Mouse (Mus musculus) gastrocnemius, adult 8-10 months (tissue): ENCODE data around the gene Zdhhc11. TPM values are rescaled to one million over a fixed set of nuclear protein-coding genes. Genes with fewer than 3 reads are reported as not detected.
A peak's percentile ranks its signal among the peaks of the same experiment; 100 is the strongest.
"Not testable (repeated sequence)": the region's sequence is repeated elsewhere in the genome, so short reads cannot be mapped to it uniquely, and the experiment has no call there.

Experiments used
- DNase-seq, 2 experiments: peaks; one replicate each; pipeline ENCODE4 v3.0.0; 2022; ENCODE audit warnings: low spot score in 2 of 2
- total RNA-seq, 4 experiments: library from RNA; stranded (reverse); gene quantifications; 2 replicates each; pipeline ENCODE4 v1.2.4; 2022

Zdhhc11 gene
- total RNA-seq, 4 experiments from 2014 or later = not detected

DNA sequence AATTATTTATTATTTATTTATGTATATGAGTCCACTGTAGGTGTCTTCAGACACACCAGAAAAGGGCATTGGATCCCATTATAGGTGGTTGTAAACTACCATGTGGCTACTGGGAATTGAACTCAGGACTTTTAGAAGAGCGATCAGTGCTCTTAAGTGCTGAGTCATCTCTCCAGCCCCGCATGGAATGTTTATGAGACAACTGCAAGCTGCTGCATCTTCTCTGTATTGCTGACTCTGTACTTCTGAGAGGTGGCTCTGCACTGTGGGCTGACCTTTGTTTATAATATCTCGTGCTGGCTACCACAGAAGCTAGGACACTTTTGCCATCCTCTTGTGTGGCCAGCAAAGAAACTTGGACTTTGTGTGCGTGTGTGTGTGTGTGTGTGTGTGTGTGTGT is 37.8 kb downstream of the Zdhhc11 start:
- no peak for DNase-seq

DNA sequence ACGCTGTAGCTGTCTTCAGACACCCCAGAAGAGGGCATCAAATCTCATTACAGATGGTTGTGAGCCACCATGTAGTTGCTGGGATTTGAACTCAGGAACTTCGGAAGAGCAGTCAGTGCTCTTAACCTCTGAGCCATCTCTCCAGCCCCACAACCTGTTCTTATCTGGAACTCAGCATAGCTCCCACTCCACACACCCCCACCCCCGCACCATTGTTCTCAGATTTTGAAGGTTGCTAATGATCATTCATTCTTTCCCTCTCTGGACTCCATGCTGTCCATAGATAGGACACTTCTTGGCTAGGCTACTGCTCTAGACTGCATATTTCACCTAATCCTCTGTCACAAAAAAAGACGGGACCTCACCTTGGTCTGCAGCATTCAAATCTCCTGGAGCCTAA is 43.2 kb downstream of the Zdhhc11 start:
- DNase-seq = not testable (repeated sequence)

DNA sequence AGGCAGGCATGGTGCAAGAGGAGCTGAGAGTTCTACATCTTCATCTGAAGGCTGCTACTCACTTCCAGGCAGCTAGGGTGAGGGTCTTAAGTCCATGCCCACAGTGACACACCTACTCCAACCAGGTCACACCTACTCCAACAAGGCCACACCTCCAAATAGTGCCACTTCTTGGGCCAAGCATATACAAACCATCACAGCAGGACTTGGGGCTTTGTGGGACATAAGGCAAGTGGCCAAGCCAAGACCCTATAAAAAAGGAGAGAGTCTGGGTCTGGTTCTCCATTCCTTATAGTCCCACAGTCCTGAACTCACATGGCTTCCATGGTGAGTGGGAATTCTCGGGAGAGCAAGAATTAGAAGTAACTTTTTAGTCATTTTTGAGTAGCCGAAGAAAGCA is 44.6 kb downstream of the Zdhhc11 start:
- DNase-seq = not testable (repeated sequence)

DNA sequence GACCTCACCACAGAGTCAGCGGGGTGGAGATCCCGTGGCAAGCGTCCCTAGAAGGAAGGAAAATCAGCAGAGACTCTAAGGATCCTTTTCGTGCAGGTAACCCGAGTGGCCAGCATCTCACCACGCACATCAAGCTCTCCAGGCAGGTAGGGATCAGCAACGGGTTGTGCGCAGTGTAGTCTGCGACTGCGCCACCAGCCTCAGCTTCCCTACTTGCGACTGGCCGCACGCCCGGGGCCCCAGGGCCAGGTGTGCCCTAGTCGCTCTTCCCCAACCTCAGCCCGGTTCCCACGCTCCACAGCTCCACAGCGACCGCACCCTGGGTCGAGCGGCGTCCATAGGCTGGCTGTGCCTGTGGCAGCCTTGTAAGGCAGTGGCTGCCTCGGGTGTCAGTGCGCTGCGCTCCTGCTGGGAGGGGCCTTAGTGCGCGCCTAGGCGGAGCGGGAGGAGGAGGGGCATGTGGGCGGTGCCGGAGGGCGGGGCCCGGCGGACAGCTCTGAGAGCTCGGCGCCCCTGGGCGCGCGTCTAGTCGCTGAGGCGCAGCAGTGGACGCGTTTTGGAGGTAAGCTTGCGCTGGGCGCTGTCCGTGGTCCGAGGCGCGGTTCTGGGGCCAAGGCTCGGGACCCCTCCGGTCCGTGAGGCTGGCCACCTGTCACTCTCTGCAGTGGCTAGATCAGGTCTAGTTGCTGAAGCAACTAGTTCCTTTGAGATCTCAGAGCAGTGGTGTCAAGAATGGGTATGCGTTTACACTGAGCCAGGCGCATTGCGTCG is 45.5 kb downstream of the Zdhhc11 start, which contains the start of gene Tppp:
Tppp (plus strand) TSS at position 460 of the 771 bp plus-strand sequence.
- peak; percentile 91 to 94 for DNase-seq

DNA sequence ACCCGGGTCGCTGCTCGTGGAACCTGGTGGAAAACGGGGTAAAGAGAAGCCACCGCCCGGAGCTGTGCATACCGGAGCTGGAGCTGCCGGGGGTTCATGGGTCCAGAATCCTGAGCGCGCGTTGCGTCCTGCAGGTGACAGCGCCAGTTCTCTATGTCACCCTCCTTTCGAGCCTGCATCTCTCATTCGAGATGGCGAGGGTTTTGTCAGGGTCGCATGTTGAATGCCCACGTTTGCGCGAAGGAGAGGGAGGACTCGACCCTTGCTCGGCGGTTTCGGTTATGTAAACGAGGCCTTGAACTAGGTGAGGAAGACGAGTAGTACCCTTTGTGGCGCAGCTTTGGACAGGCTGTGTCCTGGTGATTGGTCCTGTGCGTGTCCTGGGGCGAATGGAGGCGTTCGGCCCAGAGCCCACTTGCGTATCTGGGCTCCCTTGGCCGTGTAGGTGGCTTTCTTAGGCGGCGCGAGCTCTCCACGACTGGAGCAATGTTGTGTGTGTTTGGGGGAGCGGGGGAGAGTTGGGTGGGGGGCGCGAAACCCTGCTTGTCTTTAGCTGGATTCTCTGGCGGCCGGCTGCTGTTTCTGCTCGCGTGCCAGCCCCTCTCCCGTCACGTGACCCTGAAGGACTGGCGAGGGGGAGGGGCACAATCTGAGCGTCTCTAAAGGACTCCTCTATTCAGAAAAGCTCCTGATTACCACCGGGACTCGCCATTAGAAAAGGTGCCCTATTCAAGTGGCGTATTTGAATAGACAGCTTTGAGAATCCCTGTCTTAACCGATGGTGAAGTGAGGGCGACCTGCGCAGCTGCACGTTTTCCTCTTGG is 46.4 kb downstream of the Zdhhc11 start:
- DNase-seq = peak in 1 of 2 experiments; percentile 28

DNA sequence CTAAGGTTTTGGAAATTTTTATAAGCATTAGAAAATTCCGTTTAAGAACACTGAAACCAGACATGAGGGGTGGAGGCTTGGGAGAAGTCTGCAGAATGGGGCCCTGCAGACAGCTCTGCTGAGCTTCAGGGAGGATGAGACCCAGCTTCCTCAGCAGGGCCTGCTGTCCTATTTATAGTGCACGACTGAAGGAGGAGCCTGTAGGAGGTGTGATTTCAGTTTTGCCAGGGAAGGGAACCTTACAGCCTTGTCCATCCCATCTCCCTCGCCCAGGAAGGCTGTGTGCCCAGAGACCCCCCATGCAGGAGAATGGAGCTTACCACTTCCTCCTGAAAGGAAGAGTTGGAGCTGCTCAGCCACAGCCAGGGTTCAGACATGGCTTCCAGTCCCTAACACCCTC is 47.0 kb downstream of the Zdhhc11 start:
- DNase-seq = no peak

DNA sequence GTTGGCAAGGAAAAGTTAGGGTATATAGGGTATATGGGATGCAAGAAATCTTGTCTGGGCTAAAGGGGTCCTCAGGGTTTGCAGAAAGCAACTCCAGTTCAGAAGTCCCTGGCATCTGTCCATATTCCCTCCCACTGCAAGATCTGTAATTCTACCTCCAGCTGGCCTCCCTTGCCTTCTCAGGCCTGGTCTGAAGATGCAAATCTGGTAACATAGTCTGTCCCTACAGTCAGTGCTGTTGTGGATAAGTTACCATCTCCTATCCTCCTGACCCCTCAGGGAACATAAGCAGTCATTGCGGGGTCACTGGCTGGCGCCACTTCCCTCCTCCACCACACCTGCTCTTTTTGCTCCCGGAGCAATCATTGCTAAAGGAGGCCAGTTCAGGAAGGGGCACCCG is 52.3 kb downstream of the Zdhhc11 start:
- no peak for DNase-seq

DNA sequence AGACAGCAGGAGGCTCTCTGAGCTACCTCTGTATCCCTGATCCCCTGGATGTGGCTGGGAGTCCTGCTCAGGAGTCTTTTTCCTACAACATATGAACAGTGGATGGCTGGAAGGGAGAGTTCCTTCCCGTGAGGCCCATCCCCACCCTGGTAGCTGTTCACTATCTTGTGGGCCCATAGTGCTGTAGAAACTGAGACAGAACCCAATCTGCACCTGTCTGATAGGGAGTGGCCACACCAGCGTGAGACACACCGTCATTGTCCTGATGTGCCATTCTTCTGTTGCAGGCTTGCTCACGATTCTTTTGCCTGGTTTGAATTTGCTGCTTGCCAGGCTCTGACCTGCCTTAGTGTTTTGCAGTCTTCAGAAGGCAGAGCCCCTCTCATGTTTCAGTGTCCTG is 53.8 kb downstream of the Zdhhc11 start:
- no peak for DNase-seq

DNA sequence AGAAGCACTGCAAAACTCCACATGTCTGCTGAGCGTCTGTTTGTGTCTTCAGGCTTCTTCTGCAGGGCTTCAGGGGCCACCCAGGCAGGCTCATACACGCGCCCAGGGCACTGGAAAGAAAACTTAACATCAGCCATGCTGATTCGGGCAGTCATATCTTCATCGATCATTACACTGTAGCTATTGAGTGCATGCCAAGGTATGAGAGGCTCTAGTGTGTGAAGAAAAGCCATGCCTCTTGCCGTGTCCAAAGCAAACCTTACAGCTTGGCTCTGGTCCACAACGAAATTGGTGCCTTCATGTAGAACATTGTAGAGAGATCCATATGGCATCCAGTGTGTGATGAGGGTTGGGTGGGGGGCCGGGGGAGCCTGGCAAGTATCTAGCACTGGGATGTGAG is 55.4 kb downstream of the Zdhhc11 start:
- DNase-seq = not testable (repeated sequence)

DNA sequence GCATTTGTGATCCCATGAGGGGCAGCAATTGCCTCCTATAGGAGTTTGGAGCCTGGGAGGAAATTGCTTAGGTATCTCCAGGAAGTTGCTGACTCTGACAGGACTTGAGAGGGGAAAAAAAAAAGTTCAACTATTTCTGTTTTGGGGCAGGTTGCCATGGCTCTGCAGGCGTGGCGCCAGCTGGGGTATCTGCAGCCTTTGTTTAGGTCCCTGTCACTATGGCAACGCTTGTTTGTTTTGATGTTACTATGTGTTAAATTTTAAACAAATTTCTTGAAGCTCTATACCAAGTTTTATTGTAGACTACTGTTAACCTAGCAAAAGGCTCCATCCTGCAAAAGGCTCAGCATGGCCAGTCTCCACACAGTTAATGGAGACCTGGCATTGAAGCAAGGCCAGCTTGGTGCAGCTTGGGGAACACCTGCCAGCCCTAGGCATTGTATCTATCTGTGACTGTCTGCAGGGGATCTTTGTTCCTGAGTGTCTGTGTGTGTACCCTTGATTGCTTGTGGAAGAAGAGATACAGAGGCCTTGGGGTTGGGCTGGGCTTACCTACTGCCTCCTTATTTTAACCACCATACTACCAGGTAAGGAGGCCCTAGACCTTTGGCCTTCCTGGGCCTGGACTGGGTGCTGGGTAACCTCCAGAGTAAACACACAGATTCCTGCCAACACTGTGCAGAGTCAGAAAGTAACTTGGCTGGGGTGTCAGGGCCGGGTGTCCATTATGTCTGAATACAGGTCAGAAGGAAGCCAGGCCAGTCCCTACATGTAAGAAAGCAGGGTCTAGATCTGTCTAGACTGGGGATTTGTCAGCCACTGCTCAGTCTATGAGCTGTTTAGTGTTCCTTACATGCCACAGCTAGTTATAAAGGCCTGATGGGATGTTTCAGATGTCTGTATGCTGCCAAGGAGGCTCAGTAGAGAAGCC is 61.8 kb downstream of the Zdhhc11 start:
- DNase-seq = no peak

DNA sequence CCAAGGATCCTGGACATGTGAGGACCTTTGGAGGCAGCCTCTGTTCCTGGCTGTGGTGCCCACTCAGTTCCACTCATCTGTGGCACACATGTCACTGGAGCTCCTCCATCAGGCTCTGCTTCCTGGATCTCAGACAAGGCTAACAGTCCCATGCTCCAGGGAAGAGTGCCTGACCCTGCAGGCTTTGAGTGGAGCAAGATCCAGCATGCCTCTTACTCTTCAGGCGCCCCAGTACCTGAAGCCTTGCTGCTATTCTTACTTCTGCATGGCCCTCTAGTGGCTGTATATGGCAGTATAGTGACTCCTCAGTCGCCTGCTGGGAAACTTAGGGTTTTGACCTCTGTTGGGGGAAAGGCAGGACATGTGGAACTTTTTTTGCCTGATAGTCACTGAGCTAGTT is 62.6 kb downstream of the Zdhhc11 start:
- DNase-seq = peak in 1 of 2 experiments; percentile 24

DNA sequence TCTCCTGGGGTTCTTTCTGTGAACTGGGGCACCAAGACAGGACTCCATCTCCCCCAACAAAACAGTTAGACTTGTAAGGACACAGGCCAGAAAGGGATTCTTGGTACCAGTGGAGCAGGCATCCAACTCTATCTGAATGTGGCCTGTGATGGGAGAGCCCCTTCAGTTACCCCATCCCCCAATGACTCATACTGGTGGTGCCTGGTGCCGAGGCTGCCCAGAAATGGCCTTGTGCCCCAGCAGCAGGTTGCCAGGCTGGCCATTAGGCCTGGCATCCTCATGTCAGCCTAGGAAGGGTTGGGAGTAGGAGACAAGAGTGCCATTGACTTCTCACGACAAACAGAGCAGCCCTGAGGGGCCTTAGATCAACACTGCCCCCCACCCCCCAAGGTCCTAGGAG is 64.5 kb downstream of the Zdhhc11 start:
- no peak for DNase-seq

DNA sequence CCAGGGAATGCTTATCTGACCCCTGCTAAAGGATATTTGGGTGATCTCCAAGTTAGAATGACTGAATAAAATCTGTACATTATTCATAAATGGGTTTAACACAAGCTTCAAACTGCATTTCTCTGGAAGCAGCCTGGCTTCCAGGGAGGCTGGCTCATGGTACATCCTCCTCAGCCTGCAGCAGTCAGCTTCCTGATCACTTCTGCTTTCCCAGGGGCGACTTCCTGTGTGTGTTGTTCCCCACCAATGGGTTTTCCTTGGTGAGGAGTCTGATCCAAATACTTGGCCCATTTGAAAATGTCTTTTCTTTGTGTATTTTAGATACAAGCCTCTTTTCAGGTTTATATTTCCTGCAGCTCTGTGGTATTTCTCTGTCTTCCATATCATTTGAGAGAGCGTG is 65.4 kb downstream of the Zdhhc11 start:
- no peak for DNase-seq

DNA sequence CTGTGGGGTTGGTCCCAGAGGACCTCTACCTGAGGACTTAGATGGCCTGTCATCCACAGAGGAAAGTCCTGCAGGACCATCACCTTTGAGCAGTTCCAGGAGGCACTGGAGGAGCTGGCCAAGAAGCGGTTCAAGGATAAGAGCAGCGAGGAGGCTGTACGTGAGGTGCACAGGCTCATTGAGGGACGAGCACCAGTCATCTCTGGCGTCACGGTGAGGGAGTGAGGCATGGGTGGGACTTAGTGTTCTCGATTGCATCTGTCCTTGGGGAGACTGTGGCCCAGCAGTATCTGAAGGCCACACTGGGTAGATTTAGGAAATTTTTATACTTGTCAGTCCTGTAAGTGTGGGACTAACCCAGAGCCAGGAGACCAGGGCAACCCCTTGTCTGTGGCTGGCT is 67.0 kb downstream of the Zdhhc11 start:
- DNase-seq = no peak

DNA sequence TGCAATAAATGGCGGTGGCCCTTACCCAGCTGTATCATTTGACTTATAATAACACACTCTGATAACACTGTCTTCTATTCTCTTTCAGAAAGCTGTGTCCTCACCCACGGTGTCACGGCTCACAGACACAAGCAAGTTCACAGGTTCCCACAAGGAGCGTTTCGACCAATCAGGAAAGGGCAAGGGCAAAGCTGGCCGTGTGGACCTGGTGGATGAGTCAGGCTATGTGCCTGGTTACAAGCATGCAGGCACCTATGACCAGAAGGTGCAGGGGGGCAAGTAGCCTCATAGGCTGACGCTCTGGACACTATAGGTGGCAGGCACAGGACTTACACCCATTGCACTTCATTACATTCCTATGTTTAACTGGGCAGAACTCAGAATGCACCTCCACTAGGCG is 67.5 kb downstream of the Zdhhc11 start:
- DNase-seq = no peak

DNA sequence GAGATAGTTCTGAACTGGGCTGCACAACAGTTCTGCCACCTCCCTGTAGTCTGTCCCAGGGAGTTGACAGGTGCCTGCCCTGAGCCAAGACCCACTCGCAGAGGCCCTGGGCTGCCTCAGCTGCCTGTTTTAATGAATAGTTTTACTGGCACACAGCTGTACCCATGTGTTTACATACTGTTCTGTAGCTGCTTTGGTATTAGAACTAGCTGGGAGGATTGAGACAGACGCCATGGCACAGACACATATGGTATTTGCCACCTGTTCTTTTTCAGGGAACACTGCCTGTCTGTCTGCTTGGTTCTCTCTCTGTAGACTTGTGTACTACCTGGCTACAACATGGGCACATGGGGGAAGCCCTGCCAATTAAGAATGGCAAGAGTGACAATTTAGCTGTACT is 71.1 kb downstream of the Zdhhc11 start:
- DNase-seq = no peak

DNA sequence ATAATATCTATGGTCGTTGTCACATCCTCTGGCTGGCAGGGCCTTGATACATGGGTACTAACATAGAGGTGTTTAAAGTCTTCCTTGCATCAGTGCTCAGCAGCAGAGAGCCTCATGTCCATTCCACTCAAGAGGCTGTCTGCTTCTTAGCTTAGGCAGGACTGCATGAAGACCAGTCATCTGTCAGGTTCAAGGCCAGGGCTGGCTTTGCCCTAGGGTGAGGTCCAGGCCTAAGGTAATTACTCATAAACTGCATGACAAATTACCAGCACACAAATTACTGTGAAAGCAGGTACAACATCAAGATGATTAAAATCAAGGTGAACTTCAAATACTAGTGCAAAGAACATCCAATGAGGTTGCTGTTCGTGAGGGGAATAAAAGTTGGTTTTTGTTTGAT is 72.1 kb downstream of the Zdhhc11 start:
- DNase-seq = no peak

DNA sequence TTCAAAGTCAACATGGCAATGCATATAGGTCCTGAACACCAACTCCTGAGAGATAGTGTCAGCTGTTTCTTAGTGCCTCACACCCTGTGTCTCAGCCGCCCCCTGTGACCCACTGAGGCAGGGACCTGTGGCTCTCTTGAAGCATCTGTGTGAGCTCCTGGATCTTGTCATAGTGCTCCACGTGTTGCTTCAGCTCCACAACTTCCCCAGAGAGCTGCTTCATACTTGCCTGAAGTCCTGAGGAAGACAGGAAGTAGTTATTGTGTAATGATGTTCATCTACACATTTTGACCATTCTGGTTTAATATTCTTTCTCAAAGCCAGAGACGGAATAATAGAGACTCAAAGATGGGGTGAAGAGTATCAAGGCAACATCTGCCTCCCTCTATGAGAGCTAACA is 76.3 kb downstream of the Zdhhc11 start:
- no peak for DNase-seq
